Mouse (Mus musculus) layer of hippocampus, adult 8-10 months (tissue): ENCODE data around the gene Nlrc3. TPM values are rescaled to one million over a fixed set of nuclear protein-coding genes. Genes with fewer than 3 reads are reported as not detected.
A peak's percentile ranks its signal among the peaks of the same experiment; 100 is the strongest.
"Not testable (repeated sequence)": the region's sequence is repeated elsewhere in the genome, so short reads cannot be mapped to it uniquely, and the experiment has no call there.

Source experiments
- DNase-seq, 2 experiments: peaks; one replicate each; pipeline ENCODE4 v3.0.0; 2022; ENCODE audit warnings: low spot score in 2 of 2
- total RNA-seq, 4 experiments: library from RNA; stranded (reverse); gene quantifications; 2 replicates each; pipeline ENCODE4 v1.2.4; 2022

Gene Nlrc3
- total RNA-seq, result 1 to 10 TPM; 2.5 to 3.4 (median 2.6) TPM

- DNase-seq, result no peak
Measured at GRCm38 (mm10) chr16:3976251-3976671, at the start of gene Nlrc3. Gene Nlrc3, minus strand, starts transcription at chr16:3976632.

GRCm38 (mm10) chr16:4022719-4023118, 46.3 kb upstream of the Nlrc3 start:
- DNase-seq, result no peak

GRCm38 (mm10) chr16:4021241-4021640, 44.8 kb upstream of the Nlrc3 start:
- DNase-seq, result no peak

GRCm38 (mm10) chr16:4017466-4017865, 41.0 kb upstream of the Nlrc3 start:
- DNase-seq, result not testable (repeated sequence)

GRCm38 (mm10) chr16:4016786-4017185, 40.4 kb upstream of the Nlrc3 start:
- DNase-seq, result not testable (repeated sequence)

- DNase-seq, result no peak
Measured at GRCm38 (mm10) chr16:4014040-4014668, 37.7 kb upstream of the Nlrc3 start.

- DNase-seq, result no peak
Measured at GRCm38 (mm10) chr16:4012882-4013570, 36.6 kb upstream of the Nlrc3 start.

- peak; percentile 95 to 97 for DNase-seq
Measured at GRCm38 (mm10) chr16:4003489-4004398, 27.3 kb upstream of the Nlrc3 start, which contains the start of gene Slx4. Gene Slx4, minus strand, starts transcription at chr16:4003770.

GRCm38 (mm10) chr16:3988410-3988809, 12.0 kb upstream of the Nlrc3 start:
- no peak for DNase-seq

- no peak for DNase-seq
Measured at GRCm38 (mm10) chr16:3983146-3983700, 6.8 kb upstream of the Nlrc3 start.

GRCm38 (mm10) chr16:3982173-3982572, 5.7 kb upstream of the Nlrc3 start:
- DNase-seq, result no peak

- no peak for DNase-seq
Measured at GRCm38 (mm10) chr16:3976712-3977111, 280 bp upstream of the Nlrc3 start.

- no peak for DNase-seq
Measured at GRCm38 (mm10) chr16:3975658-3976057, 774 bp downstream of the Nlrc3 start.

GRCm38 (mm10) chr16:3974456-3974855, 2.0 kb downstream of the Nlrc3 start:
- not testable (repeated sequence) for DNase-seq

- no peak for DNase-seq
Measured at GRCm38 (mm10) chr16:3965534-3965933, 10.9 kb downstream of the Nlrc3 start.

- no peak for DNase-seq
Measured at GRCm38 (mm10) chr16:3964990-3965389, 11.4 kb downstream of the Nlrc3 start.

GRCm38 (mm10) chr16:3959261-3959660, 17.2 kb downstream of the Nlrc3 start:
- no peak for DNase-seq

- DNase-seq, result no peak
Measured at GRCm38 (mm10) chr16:3956369-3956768, 20.1 kb downstream of the Nlrc3 start.

- no peak for DNase-seq
Measured at GRCm38 (mm10) chr16:3951141-3951540, 25.3 kb downstream of the Nlrc3 start.

- DNase-seq, result no peak
Measured at GRCm38 (mm10) chr16:3934701-3935100, 41.7 kb downstream of the Nlrc3 start.

GRCm38 (mm10) chr16:3934091-3934490, 42.3 kb downstream of the Nlrc3 start:
- no peak for DNase-seq

GRCm38 (mm10) chr16:3933536-3933935, 42.9 kb downstream of the Nlrc3 start:
- DNase-seq, result no peak
